Mouse (Mus musculus): ENCODE measurements around the gene Cdx2.

Gene Cdx2

GRCm38 (mm10) chr5:147292506-147293120 lies 14.5 kb downstream of the Cdx2 start:
- no peak for DNase-seq (ENCODE audit: low spot score)

- no peak for DNase-seq (ENCODE audit: low spot score)
Measured at GRCm38 (mm10) chr5:147291764-147292505, 15.1 kb downstream of the Cdx2 start.

GRCm38 (mm10) chr5:147284365-147284764 lies 22.7 kb downstream of the Cdx2 start:
- DNase-seq (ENCODE audit: low spot score): no peak

- no peak for DNase-seq (ENCODE audit: low spot score)
Measured at GRCm38 (mm10) chr5:147277547-147277925, 29.5 kb downstream of the Cdx2 start.

GRCm38 (mm10) chr5:147276701-147277546 lies 30.1 kb downstream of the Cdx2 start:
- DNase-seq (ENCODE audit: low spot score): no peak

- no peak for DNase-seq (ENCODE audit: low spot score)
Measured at GRCm38 (mm10) chr5:147275761-147276160, 31.3 kb downstream of the Cdx2 start.

GRCm38 (mm10) chr5:147274174-147275141 lies 32.6 kb downstream of the Cdx2 start:
- DNase-seq (ENCODE audit: low spot score): no peak

- DNase-seq (ENCODE audit: low spot score): no peak
Measured at GRCm38 (mm10) chr5:147272808-147273345, 34.2 kb downstream of the Cdx2 start.

GRCm38 (mm10) chr5:147272046-147272807 lies 34.8 kb downstream of the Cdx2 start:
- DNase-seq (ENCODE audit: low spot score): no peak

GRCm38 (mm10) chr5:147270673-147271655 lies 36.1 kb downstream of the Cdx2 start:
- no peak for DNase-seq (ENCODE audit: low spot score)

- peak; percentile 65 for DNase-seq (ENCODE audit: low spot score)
Measured at GRCm38 (mm10) chr5:147269926-147270672, 37.0 kb downstream of the Cdx2 start, which contains the start of gene Pdx1. Pdx1 (plus strand) TSS chr5:147269959.

- no peak for DNase-seq (ENCODE audit: low spot score)
Measured at GRCm38 (mm10) chr5:147269371-147269770, 37.7 kb downstream of the Cdx2 start.

GRCm38 (mm10) chr5:147268728-147269127 lies 38.3 kb downstream of the Cdx2 start:
- DNase-seq (ENCODE audit: low spot score): no peak

GRCm38 (mm10) chr5:147267434-147267833 lies 39.6 kb downstream of the Cdx2 start:
- peak; percentile 28 for DNase-seq (ENCODE audit: low spot score)

- DNase-seq (ENCODE audit: low spot score): no peak
Measured at GRCm38 (mm10) chr5:147263945-147264344, 43.1 kb downstream of the Cdx2 start.

- no peak for DNase-seq (ENCODE audit: low spot score)
Measured at GRCm38 (mm10) chr5:147261899-147262541, 45.0 kb downstream of the Cdx2 start.

GRCm38 (mm10) chr5:147260778-147261177 lies 46.3 kb downstream of the Cdx2 start:
- no peak for DNase-seq (ENCODE audit: low spot score)

GRCm38 (mm10) chr5:147260189-147260588 lies 46.9 kb downstream of the Cdx2 start:
- no peak for DNase-seq (ENCODE audit: low spot score)
